Mouse (Mus musculus) retina, adult 2 months (tissue): ENCODE measurements around the gene Ccdc124.
A peak's percentile ranks its signal among the peaks of the same experiment; 100 is the strongest.

Experiments used
- DNase-seq: peaks from one replicate; pipeline ENCODE4 v3.0.0-alpha.2; 2012; ENCODE audit warnings: low read depth, low spot score

Gene Ccdc124

DNA sequence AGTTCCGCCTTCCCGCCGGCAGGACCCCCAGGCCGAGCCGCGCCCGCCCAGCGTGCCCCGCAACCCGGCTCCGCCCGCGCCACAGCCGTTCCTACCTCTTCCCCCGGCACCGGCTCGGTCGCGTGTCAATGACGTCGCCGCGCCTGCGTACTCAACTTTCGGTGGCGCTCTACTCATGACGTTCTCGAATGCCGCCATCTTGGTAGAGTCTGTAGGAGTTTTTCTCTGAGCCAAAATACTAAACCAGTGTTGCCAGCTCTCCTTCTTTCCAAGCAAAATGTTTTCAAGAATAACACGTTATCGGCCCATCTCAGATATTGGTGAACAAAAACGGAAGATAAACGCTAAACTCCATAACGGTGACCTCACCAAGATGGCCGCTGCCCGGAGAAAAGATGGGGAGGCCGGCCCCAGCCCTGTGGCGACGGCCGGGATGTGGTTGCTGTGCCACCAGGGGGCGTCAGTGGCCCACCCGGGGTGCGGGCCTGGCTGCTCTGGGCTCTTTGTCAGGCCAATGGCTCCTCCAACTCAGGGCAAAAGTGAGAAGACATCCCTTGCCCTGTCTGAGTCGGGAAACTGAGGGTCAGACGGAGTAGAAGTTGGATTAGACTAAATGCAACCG lies at the start of gene Ccdc124:
Ccdc124 (minus strand) TSS at position 572 of the 622 bp plus-strand sequence.
- DNase-seq = peak; percentile 92

DNA sequence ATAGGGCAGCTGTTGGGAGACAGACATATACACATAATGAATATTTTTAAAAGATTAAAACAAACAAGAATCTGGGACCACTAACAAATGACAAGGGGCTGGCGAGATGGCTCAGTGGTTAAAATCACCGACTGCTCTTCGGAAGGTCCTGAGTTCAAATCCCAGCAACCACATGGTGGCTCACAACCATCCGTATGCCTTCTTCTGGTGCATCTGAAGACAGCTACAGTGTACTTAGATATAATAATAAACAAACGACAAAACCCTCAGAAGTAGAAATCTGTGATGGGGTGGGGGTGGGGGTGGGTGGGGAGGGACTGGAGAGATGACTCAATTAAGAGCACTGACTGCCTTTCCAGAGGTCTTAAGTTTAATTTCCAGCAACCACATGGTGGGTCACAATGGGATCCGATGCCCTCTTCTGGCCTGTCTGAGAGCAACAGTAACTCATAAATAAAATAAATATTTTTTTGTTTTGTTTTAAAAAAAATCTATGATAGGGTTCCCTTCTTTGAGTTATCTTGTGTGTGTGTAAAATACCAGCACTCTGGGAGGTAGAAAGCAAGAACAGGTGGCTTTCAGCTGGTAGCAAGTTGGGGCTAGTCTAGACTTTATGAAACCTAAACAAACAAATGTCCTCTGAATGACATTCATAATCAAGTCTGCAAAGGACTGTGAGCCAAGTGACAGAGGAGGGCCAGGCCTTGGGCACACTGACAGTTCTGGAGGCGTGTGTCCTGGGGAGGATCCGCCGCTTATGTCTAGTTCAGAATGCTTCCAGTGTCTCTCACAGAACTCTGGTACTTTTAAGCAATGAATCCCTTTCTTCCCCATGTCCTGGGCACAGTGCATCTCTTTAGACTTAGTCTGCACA lies 46.6 kb upstream of the Ccdc124 start:
- DNase-seq = no peak

DNA sequence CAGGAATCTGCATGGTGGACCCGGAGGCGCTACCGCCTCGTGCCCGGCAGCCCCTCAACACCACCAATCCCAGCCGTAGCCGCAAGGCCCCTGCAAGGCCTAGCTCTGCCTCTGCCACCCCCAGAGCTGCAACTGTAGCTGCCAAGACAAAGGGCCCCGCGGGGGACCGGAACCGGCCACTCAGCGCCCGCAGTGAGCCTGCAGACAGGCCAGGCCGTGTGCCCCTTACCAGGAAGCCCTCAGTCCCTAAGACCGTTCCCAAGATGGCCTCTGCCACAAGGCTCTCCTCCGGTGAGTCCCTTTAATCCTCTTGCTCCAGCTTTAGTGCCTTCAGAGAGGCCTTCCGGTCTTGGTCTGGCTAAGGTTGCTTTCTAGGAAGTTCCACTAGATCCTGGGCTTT lies 41.0 kb upstream of the Ccdc124 start:
- no peak for DNase-seq

DNA sequence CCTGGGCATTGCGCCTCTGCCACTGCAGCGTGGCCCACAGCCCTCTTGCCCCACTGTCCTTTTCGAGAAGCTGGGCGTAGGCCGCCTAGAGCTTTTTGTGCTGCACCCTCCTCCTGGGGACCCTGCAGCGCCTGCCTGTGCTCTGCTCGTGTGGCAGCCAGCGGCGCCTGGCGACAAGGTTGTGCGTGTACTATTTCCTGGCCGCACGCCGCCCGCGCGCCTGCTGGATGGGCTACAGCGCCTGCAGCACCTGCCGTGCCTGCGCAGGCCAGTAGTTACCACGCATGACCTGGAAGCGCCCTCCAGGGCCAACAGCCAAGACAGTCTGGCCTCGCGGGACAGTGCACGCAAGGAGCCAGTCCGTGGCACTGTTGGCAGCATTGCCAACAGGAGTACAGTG lies 39.8 kb upstream of the Ccdc124 start:
- no peak for DNase-seq

DNA sequence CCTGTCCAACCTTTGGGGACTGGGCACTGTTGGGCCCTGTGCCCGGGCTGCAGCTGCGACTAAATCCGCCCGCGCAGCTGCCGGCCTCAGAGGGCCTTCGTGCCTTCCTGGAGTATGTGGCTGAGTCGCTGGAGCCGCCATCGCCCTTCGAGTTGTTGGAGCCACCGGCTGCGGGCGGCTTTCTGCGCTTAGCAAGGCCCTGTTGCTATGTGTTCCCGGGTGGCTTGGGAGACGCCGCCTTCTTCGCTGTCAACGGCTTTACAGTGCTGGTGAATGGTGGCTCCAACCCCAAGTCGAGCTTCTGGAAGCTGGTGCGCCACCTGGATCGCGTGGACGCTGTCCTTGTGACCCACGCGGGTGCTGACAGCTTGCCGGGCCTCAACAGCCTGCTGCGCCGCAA lies 39.2 kb upstream of the Ccdc124 start:
- DNase-seq = no peak

DNA sequence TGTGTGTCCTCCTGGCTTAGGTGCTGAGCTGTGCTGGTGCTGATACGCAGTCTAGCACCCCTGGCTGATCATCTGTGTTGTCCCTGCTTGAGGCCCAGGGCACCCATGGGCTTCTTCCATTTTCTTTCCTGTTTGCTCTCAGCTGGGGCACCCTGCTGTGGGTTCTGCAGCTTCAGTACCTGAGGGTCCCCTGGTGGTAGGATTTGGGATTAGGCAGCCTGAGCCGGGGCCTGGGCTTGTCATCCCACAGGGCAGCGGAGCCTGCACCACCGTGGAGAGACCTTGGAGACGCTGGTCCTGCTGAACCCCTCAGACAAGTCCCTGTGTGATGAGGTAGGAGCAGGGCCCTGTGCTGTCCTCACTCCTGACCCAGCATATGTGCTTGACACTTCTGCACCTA lies 37.9 kb upstream of the Ccdc124 start:
- DNase-seq = no peak

DNA sequence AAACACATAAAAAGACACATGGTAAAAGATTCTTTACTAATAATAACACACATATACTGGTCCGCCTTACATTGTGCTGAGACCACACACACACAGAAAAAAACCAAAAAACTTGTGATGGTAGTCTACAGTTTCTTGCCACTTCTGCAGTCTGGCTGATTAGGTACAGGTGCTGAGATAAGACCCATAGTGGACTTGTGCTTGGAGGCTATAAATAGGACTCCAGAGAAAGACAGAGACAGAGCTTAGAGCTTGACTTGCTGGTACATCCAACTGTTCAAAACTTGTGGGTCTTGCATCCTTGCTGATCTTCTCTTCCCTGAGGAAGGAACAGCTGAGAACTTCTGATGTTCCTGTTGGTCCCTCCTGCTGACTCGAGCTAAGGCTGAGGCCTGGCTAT lies 33.8 kb upstream of the Ccdc124 start:
- DNase-seq = no peak

DNA sequence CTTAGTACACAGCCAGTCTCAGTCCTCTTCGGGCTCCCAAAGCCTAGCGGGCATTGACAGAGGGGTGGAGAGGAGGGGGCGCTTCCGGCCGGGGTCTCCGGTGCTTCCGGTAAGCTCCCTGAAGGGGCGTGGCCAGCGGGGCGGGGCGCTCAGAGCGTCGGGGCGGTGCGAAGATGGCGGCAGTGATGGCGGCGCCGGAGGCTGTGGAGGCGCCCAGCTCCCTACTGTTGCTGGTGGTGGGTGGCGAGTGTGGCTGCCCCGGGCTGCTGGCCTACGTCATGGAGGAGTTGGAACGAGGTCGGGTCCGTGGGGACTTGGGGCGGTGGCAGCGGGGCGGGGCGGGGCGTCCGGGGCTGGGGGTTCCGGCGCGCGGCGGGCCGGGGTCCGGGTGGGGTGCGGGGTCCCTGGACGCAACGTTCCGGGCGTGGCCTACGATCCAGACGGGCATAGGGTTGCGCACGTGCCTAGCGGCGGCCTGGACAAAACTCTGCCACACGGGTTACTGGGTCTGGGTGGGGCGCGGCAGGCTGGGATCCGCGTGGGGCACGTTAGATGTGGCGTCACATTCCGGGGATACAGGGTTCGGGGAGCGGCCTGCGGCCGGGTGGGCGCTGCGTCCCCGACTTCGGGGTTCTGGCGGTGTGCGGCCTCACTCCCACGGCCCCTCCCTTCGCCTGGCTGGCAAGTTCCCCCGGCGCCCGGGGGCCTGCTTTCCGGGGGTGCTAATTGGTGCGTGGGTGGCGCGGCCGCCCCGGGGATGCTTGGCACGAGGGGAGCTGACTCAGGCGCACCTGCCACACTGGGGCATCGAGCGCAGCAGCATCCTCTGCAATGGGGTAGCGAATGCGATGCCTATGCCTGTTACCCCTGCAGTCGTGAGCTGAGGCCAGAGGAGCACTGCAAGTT lies 32.3 kb upstream of the Ccdc124 start, which contains the start of gene Map1s:
Map1s (plus strand) TSS at position 102 of the 906 bp plus-strand sequence.
- DNase-seq = peak; percentile 70

DNA sequence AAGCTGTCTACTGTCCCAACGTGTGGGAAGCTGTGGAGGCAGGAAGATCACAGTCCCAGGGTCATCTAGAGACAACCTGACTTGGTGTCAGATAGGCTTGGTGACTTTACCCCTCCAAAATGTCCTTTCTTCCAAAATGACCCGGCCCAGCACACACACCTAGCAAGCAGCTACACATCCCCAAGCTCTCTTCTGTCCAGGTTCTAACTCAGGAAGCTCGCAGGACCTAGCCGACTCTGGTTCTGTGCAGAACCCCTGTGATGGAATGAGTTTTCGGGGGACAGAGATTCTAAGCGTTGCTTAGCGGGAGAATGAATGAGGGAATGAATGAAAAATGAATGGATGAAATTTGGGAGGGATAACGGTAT lies 31.7 kb upstream of the Ccdc124 start:
- DNase-seq = no peak

DNA sequence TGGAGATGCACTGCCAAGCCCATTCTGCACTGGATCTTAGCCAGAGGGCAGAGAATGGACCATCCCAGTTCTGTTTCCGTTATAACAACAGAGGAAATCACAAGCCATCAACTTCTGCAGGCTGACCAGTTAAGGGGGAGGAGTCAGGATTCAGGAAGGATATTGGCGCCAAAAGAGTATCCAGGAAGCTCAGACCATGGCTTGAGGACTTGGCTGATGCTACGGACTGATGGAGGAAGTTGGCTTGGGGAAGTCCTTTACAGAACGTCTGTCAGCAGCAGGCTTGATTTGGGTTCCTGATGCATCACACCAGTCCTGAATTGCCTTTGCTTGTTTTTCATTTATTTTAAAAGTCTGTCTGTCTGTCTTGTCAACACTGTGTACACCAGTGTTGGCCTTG lies 30.8 kb upstream of the Ccdc124 start:
- DNase-seq = no peak

DNA sequence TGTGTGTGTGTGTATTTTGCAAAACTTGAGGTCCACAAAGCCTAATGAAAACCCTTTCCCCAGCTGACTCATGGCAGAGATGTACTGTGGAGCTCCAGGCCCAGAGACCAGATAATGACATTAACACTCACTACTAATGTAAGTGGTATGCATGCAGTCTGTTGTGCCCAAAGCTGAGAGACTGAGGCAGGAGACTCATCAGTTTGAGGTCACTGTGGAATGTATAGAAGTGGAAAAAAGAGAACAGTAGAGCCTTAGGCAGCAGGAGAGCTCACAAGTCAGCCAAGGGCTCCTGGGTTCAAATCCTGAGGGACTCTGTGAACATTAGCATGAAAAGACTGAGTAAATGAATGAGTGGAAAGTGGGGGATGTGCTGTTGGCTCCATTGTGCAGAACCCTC lies 29.8 kb upstream of the Ccdc124 start:
- no peak for DNase-seq

DNA sequence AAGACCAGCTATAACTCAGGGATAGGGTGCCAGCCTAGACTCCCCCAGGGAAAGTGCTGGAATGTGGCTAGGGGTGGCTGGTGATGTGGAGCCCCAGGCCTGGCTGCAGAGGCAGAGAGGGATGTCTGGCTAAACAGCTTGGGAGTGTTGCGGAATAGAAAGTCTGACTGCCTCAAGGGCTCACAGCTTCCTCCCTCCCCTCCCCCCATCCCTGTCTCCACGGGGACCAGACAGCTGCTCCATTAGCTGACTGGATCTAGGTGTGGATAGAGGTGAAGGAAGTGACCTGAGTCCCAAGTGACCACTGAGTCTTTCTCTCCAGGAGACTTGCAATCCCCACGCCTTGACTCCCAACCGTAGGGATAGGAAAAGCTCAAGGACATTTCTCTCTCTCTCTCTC lies 29.4 kb upstream of the Ccdc124 start:
- no peak for DNase-seq

DNA sequence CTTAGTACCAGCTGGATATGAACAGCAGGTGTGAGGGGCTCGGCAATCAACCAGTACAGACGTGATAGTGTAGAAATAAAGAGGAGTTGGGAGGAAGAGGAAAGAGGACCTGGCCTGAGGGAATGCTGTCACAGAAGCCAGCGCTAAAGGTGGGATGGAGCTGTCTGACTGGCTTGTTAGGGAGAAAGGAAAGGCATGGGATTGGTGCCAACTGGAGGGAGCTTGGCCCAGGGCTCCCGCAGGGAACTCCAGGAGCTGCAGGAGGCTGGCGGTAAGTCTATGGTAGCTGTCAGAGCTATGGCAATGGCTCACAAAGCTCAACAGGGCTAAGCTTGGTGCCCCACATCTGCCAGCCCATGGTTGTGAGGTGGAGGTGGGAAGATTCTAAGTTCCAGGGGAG lies 28.5 kb upstream of the Ccdc124 start:
- DNase-seq = no peak

DNA sequence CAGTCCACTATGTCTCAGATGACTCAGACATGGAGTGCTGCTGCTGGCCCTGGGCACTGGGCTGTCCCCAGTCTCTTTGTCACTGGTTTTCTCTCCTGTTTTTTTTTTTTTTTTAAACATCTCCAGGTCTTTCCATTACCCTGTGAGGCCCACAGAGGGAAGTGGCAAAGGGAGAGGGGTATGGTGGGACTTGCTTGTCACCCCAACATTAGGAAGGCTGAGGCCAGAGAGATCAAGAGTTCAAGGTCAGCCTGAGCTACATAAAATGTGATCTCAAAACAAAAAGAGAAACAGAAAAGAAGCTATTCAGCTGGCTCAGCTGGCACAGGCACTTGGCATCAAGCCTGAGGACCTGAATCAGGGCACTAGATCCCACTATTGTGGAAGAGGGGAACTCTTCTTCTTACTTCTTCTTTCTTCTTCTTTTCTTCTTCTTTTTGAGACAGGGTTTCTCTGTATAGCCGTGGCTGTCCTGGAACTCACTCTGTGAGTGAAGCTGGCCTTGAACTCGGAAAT lies 27.2 kb upstream of the Ccdc124 start:
- DNase-seq = no peak

DNA sequence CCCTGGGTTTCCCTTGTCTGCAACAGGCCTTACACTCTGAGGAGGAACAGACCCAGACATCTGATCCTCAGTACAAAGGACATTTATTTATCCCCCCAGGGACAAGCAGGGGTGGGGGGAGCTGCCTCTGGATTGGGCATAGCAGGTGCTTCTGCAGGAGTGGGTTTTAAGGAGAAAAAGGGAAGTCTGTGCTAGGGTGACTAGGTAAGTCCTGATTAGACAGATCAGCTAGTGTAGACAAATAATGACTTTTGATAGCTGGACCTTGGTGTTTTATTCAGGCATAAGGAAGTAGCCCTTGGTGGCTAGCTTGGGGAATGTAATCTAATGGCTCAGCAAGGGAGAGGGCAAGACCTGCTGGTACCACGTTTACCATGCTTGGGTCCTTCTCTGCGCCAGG lies 25.5 kb upstream of the Ccdc124 start:
- DNase-seq = no peak

DNA sequence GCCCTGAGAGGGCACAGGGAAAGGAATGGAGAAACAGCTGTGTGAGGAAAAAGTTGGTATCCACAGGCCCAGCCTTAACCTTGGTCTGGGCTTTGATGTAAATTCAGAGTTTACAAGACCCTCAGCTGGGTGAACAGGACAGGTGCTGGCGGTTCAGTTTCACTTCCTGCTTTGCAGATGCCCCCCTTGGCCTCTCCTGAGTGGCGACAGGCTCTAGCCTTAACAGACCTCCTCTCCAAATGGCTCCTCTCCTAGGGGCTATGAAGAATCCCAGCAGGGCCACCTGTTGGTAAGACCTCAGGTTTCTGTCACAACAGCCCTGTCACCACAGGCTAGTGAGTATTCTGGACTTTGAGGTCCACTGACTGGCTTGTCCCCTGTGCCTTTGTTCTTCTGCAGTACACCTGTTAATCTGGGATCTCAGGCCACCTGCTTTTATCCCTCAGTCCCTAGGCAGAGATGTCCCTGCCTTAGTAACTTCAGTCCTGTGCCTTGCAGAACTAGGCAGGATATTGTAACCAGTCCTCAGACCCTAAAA lies 25.0 kb upstream of the Ccdc124 start:
- no peak for DNase-seq

DNA sequence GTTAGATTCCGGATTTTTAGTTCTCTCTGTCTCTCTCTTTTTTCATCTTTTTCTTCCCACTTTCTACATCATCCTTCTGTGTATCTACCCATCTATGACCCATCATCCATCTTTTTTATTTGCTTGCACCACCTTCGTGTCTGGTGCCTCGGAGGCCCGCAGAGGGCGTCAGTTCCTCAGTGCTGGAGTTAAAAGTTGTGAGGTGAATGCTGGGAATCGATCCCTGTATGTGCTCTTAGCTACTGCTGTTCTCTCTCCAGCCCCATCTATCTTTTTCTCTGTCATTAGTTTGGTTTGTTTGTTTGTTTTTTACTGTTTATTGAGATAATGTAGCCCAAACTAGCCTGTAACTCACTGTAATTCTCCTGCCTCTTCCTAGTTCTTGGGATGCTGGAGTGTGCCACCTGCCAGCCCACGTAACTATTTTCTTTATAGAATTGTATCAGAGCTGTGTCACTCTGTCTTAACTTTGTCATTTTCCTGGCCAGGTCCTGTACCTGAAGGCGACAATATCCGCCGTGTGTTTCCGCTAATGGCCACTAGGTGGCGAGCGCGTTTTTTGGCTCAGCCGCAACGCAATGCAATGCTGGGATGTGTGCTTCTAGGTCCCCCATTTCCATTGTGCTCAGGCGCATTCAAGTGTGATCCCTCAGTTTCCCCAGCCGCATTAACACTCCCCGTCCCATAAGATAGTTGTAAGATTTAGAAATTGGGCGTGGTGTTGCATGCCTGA lies 24.1 kb upstream of the Ccdc124 start:
- DNase-seq = no peak

DNA sequence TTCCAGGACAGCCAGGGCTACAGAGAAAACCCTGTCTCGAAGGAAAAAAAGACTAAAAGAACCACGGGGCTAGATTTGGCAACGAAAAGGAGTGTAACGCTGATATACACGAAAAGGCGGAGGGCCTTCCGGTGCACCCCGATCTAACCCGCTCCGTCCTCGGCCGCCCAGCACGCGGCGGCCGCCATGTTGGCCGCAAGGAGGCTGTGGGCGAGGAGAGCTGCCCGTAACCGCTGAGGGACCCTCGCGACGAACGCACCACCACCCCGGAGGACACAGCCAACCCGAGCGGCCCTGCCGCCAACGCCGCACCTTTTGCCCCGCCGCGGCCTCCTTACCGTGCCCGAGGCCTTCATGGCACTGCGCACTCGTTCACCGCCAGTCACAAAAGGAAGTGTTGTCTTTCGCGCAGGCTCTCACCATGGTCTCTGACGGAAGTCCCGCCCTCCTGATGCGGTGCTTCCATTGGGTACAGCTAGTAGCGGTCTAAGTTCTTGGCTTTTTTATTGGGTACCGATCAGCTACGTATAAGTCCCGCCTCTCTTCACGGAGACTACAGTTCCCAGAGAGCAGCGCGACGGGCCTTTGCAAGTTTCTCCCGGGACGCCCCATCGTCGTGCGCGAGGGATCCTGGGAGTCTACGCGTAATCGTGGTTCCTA lies 23.4 kb upstream of the Ccdc124 start, which contains the start of gene Rpl18a:
Rpl18a (minus strand) TSS at position 392 of the 660 bp plus-strand sequence.
- DNase-seq = peak; percentile 98

DNA sequence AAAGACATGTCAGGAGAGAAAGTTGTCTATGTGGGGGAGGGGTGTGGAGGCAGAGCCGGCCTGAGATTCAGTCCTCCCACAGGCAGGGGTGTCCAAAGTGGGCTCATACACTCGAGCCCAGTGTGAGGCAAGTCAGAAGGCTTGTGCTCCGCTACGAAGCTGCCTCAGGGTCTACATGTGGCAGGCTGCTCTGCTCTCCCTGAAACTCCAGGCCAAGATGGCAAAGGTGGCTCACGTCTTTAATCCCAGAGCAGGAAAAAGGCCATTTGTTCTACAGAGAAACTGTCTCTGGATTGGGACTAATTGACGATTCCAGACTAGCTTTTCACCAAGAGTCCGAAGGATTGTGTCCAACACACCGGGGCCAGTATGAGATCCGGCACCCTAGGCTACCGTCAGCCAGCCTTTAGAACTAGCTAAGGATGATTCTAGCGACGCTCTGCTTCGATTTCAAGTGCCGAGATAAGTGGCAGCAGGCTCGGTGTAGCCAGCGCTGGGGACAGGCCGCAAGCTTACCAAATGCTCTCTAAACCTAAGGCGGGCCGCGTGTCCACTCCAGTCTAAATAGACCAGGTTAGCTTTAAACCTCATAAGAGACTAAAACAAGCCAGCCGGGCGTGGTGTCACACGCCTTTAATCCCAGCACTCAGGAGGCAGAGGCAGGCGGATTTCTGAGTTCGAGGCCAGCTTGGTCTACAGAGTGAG lies 22.7 kb upstream of the Ccdc124 start:
- DNase-seq = no peak
